Mouse (Mus musculus) midbrain, postnatal 0 days (tissue): Measurements from ENCODE around the gene Crebl2. TPM values are rescaled to one million over a fixed set of nuclear protein-coding genes. Genes with fewer than 3 reads are reported as not detected.
A peak's percentile ranks its signal among the peaks of the same experiment; 100 is the strongest.

Experiments
- ATAC-seq: fragments of 200-750 bp; cut with Nextera tagmentation; 2 replicates; pipeline ENCODE4 v1.8.0; 2017; ENCODE audit warnings: moderate number of reproducible peaks, mild to moderate bottlenecking, moderate TSS enrichment, moderate library complexity; ENCODE audit not compliant: low FRiP score
- DNase-seq: peaks from one replicate; pipeline ENCODE4 v3.0.0-alpha.2; 2015; ENCODE audit warnings: low spot score
- H3K27ac ChIP-seq: fragments of 300-500 bp; sonication (generic); 2 replicates; pipeline ENCODE4 v1.5.1; 2014; ENCODE audit warnings: low read depth, mild to moderate bottlenecking, low read length, mixed read lengths
- H3K27me3 ChIP-seq: fragments of 300-500 bp; sonication (generic); 2 replicates; pipeline ENCODE4 v1.6.1; 2014; ENCODE audit warnings: low read length, control low read depth, mixed read lengths; ENCODE audit not compliant: insufficient read depth
- H3K36me3 ChIP-seq: fragments of 300-500 bp; sonication (generic); 2 replicates; pipeline ENCODE4 v1.6.1; 2014; ENCODE audit warnings: low read length, control low read depth, mixed read lengths; ENCODE audit not compliant: insufficient read depth
- H3K4me1 ChIP-seq: fragments of 300-500 bp; sonication (generic); 2 replicates; pipeline ENCODE4 v1.6.1; 2014; ENCODE audit warnings: mild to moderate bottlenecking, control low read depth, antibody characterized with exemption, low read length, mixed read lengths; ENCODE audit not compliant: insufficient read depth
- H3K4me2 ChIP-seq: fragments of 300-500 bp; sonication (generic); 2 replicates; pipeline ENCODE4 v1.6.1; 2014; ENCODE audit warnings: low read depth, mild to moderate bottlenecking, low read length, mixed read lengths; ENCODE audit not compliant: poor library complexity, severe bottlenecking
- H3K4me3 ChIP-seq: fragments of 300-500 bp; sonication (generic); 2 replicates; pipeline ENCODE4 v1.5.1; 2014; ENCODE audit warnings: low read depth, mild to moderate bottlenecking, low read length, moderate library complexity
- H3K9ac ChIP-seq: fragments of 300-500 bp; sonication (generic); replicated peaks from 2 replicates; pipeline ENCODE4 v1.6.1; 2014; ENCODE audit warnings: mild to moderate bottlenecking, low read length, moderate library complexity, mixed read lengths; ENCODE audit not compliant: poor library complexity, severe bottlenecking
- H3K9me3 ChIP-seq: fragments of 300-500 bp; sonication (generic); 2 replicates; pipeline ENCODE4 v1.6.1; 2016; ENCODE audit warnings: low read length, control low read depth
- CTCF ChIP-seq: IDR thresholded peaks from 2 replicates; pipeline ENCODE4 v1.5.1; 2016; ENCODE audit warnings: antibody characterized with exemption, mild to moderate bottlenecking
- WGBS: fragments of 180-500 bp; shearing (Covaris S2); extraction: QIAGEN DNeasy Blood & Tissue Kit; methylation state at CpG from one replicate; pipeline ENCODE4 v1.1.7; 2014; 5-methylcytosine and 5-hydroxymethylcytosine counted together
- polyA plus RNA-seq: library from polyadenylated mRNA; unstranded; fragments of >200 nt; fragmentation: Nextera tagmentation; extraction: Ambion mirVana; gene quantifications from 2 replicates; pipeline ENCODE4 v1.2.1, GENCODE M21; 2015
- total RNA-seq: library from RNA; depleted of rRNA; stranded (reverse); fragments of >200 nt; gene quantifications from 2 replicates; pipeline ENCODE4 v1.2.3, GENCODE M21; 2014

The Crebl2 gene
- total and polyA plus RNA-seq, 2 experiments from 2014 or later: 3.5 to 10.0 TPM

DNA sequence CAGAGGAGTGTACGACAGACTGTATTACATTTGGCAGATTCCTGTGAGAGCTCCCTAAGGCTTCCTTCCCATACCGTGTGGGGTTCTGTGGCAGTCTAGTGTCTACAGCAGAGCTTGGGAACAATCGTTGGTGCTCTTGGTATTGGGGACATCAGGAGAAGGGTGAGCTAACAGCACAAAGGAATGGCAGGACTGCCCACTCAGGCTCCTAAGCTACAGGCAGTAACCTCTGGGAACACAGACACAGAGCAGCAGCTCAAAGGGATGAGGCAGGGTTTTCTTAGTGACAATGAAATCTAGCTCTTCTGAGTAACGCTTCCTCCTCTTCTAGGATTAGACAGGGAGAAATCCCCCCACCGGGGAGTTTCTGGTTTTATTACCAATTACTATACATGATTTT lies 57.1 kb downstream of the Crebl2 start:
- WGBS: 6% methylated on average over 5 of the region's 5 CpGs
- Histone ChIP-seq H3K4me1 (peaks cover 25% of the 10 kb centered on the region), H3K4me2 (peak overlapping the region; percentile 51), H3K4me3 (peak overlapping the region; percentile 57), H3K9me3 (no peaks in the 10 kb centered on the region), H3K36me3 (no peaks in the 10 kb centered on the region), H3K27ac (peak overlapping the region; percentile 90), H3K27me3 (no peaks in the 10 kb centered on the region), H3K9ac (peak overlapping the region; percentile 77)
- peak; percentile 26; the same call in 1 of the 2 replicates for ATAC-seq
- DNase-seq: peak; percentile 50
- no peak for TF ChIP-seq CTCF

DNA sequence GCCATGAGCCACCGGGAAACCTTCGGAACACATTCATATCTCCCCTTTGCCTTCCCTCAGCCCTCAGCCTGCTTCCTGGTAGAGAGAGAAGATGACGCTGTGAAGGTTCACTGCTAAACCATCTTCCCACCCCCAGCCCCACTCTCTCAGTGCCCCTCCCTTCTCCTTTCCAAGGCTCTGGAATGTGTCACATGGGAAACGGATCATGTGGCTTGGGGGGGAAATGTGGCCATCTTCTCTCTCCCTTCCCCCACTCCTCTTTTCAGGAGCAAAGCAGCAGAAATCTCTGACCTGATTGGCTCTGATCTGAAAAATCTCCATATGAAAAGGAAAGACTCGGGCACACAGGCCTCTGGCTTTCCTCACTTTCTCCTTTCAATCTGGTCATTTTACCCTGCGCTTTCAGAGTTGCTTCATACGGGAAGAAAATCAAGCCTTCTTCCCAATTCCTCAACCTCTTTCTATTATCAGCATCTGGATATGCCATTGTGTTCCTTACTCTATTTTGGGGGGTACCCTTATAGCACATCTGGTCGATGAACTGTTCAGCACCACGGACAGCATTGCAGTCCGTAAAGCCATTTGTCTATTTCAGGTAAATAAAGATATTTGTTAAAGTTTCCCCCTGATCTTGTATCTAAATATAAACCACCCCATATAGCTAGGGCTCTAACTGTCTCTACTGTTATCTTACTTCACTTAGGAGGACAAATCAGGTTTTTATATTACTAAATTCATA lies 57.9 kb downstream of the Crebl2 start:
- Histone ChIP-seq H3K4me1 (peaks cover 25% of the 10 kb centered on the region), H3K27ac (peak overlapping the region; percentile 90), H3K4me2 (peak overlapping the region; percentile 51), H3K36me3 (no peaks in the 10 kb centered on the region), H3K9me3 (no peaks in the 10 kb centered on the region), H3K27me3 (no peaks in the 10 kb centered on the region), H3K9ac (peak overlapping the region; percentile 77), H3K4me3 (peak overlapping the region; percentile 57)
- ATAC-seq (peak; percentile 94), DNase-seq (peak; percentile 97)
- TF ChIP-seq CTCF: no peak
- WGBS: under 1% methylated on average over 10 of the region's 10 CpGs

DNA sequence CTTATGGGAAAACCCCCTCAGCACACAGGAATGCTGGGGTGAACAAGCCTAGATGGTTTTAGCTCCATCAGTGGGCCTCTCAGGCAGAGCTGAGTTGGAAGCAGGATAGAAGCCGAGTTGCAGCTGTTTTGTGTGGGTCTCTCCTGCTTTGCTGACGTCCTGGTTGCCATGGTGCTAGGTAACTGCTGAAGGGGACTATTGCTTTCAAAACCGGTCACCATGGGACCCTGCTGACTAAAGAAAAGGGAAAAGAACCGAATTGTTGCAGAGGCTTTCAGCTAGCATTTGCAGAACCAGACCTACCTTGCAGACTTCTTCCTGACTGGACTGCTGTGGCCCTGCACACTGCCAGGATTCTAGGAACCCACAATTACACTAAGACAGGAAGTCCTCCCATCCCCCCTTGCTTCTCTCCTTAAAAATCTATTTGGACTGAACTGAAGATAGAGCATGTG lies 58.6 kb downstream of the Crebl2 start:
- TF ChIP-seq CTCF: no peak
- 0% methylated on average over 4 of the region's 4 CpGs for WGBS
- Histone ChIP-seq H3K36me3 (no peaks in the 10 kb centered on the region), H3K27ac (peak overlapping the region; percentile 90), H3K4me1 (peaks cover 25% of the 10 kb centered on the region), H3K27me3 (no peaks in the 10 kb centered on the region), H3K9ac (peak overlapping the region; percentile 77; the same call in 1 of the 2 replicates), H3K4me2 (peak overlapping the region; percentile 51), H3K4me3 (peak overlapping the region; percentile 57; the same call in 1 of the 2 replicates), H3K9me3 (no peaks in the 10 kb centered on the region)
- DNase-seq: peak; percentile 82
- peak; percentile 61 for ATAC-seq

GRCm38 (mm10) chr6:134889763-134890162 lies 59.8 kb downstream of the Crebl2 start:
- Histone ChIP-seq H3K4me1 (peaks cover 20% of the 10 kb centered on the region), H3K27me3 (no peaks in the 10 kb centered on the region), H3K4me2 (no peak overlapping the region), H3K4me3 (no peak overlapping the region), H3K9me3 (no peaks in the 10 kb centered on the region), H3K27ac (no peak overlapping the region; the same call in 1 of the 2 replicates), H3K36me3 (no peaks in the 10 kb centered on the region), H3K9ac (no peak overlapping the region)
- 81% methylated on average over 1 of the region's 1 CpGs for WGBS
- TF ChIP-seq CTCF: no peak
- ATAC-seq: no peak
- DNase-seq: no peak

- Histone ChIP-seq H3K4me2 (no peak overlapping the region), H3K4me1 (peaks cover 13% of the 10 kb centered on the region), H3K27me3 (no peaks in the 10 kb centered on the region), H3K27ac (no peak overlapping the region), H3K36me3 (no peaks in the 10 kb centered on the region), H3K9ac (no peak overlapping the region), H3K4me3 (no peak overlapping the region), H3K9me3 (no peaks in the 10 kb centered on the region)
- WGBS: 84% methylated on average over 7 of the region's 7 CpGs
- TF ChIP-seq CTCF: no peak
- ATAC-seq (no peak), DNase-seq (no peak)
These were observed 60.5 kb downstream of the Crebl2 start for GRCm38 (mm10) chr6:134890436-134890835.
